Mouse (Mus musculus): ENCODE results near the gene Sytl3. TPM values are rescaled to one million over a fixed set of nuclear protein-coding genes. Genes with fewer than 3 reads are reported as not detected.

Gene Sytl3
- polyA plus RNA-seq, 1 experiment from 2014 or later: not detected

- Histone ChIP-seq H3K4me3 (peak overlapping the region; percentile 60), H3K27ac (ENCODE audit: poor library complexity, severe bottlenecking) (no peak overlapping the region), H3K4me2 (peak overlapping the region; percentile 88), H3K9ac (peak overlapping the region; percentile 77; the same call in 1 of the 2 replicates), H3K9me3 (replicated peaks) (no peaks in the 10 kb centered on the region), H3K27me3 (replicated peaks) (no peaks in the 10 kb centered on the region), H3K4me1 (replicated peaks) (peaks cover 38% of the 10 kb centered on the region), H3K36me3 (no peaks in the 10 kb centered on the region)
- ATAC-seq (ENCODE audit: insufficient number of reproducible peaks, low FRiP score): no peak
- 60% methylated on average over 4 of the region's 4 CpGs for WGBS
Observed at GRCm38 (mm10) chr17:6780521-6781115, 121.7 kb downstream of the Sytl3 start.

- H3K4me1 ChIP-seq (replicated peaks): peaks cover 31% of the 10 kb centered on the region
- H3K4me3 ChIP-seq: peak overlapping the region; percentile 33
- peak overlapping the region; percentile 88 for H3K4me2 ChIP-seq
- H3K27me3 ChIP-seq (replicated peaks): no peaks in the 10 kb centered on the region
- peak overlapping the region; percentile 28; the same call in 1 of the 2 replicates for H3K9ac ChIP-seq
- no peaks in the 10 kb centered on the region for H3K9me3 ChIP-seq (replicated peaks)
- WGBS: 46% methylated on average over 6 of the region's 6 CpGs
- no peak overlapping the region for H3K27ac ChIP-seq (ENCODE audit: poor library complexity, severe bottlenecking)
- ATAC-seq (ENCODE audit: insufficient number of reproducible peaks, low FRiP score): no peak
- H3K36me3 ChIP-seq: no peaks in the 10 kb centered on the region
Observed at GRCm38 (mm10) chr17:6781273-6781672, 122.4 kb downstream of the Sytl3 start.

GRCm38 (mm10) chr17:6782033-6782526, 123.2 kb downstream of the Sytl3 start:
- Histone ChIP-seq H3K36me3 (no peaks in the 10 kb centered on the region), H3K4me1 (replicated peaks) (peaks cover 27% of the 10 kb centered on the region), H3K9ac (peak overlapping the region; percentile 92), H3K27me3 (replicated peaks) (no peaks in the 10 kb centered on the region), H3K27ac (ENCODE audit: poor library complexity, severe bottlenecking) (peak overlapping the region; percentile 87; the same call in 1 of the 2 replicates), H3K4me3 (peak overlapping the region; percentile 95), H3K9me3 (replicated peaks) (no peaks in the 10 kb centered on the region), H3K4me2 (peak overlapping the region; percentile 91)
- ATAC-seq (ENCODE audit: insufficient number of reproducible peaks, low FRiP score): 0 out of 2 replicates have a peak, but pooled peaks have one; percentile 13
- under 1% methylated on average over 21 of the region's 21 CpGs for WGBS

GRCm38 (mm10) chr17:6782611-6783005, 123.7 kb downstream of the Sytl3 start, which contains the start of gene Ezr:
Ezr (minus strand) TSS chr17:6782784.
- Histone ChIP-seq H3K4me2 (peak within 1 kb of the TSS; percentile 91), H3K36me3 (no peaks in the 10 kb centered on the region), H3K27me3 (replicated peaks) (no peaks in the 10 kb centered on the region), H3K9me3 (replicated peaks) (no peaks in the 10 kb centered on the region), H3K4me3 (peak within 1 kb of the TSS; percentile 95), H3K4me1 (replicated peaks) (peaks cover 24% of the 10 kb centered on the region), H3K9ac (peak within 1 kb of the TSS; percentile 92), H3K27ac (ENCODE audit: poor library complexity, severe bottlenecking) (peak within 1 kb of the TSS; percentile 87)
- peak; percentile 88 for ATAC-seq (ENCODE audit: insufficient number of reproducible peaks, low FRiP score)
- 0% methylated on average over 52 of the region's 52 CpGs for WGBS

- WGBS: under 1% methylated on average over 54 of the region's 58 CpGs
- H3K9ac ChIP-seq: peak overlapping the region; percentile 92
- peak; percentile 53 for ATAC-seq (ENCODE audit: insufficient number of reproducible peaks, low FRiP score)
- H3K27me3 ChIP-seq (replicated peaks): no peaks in the 10 kb centered on the region
- peak overlapping the region; percentile 87 for H3K27ac ChIP-seq (ENCODE audit: poor library complexity, severe bottlenecking)
- peak overlapping the region; percentile 95 for H3K4me3 ChIP-seq
- no peaks in the 10 kb centered on the region for H3K9me3 ChIP-seq (replicated peaks)
- H3K4me2 ChIP-seq: peak overlapping the region; percentile 91
- H3K36me3 ChIP-seq: no peaks in the 10 kb centered on the region
- peaks cover 20% of the 10 kb centered on the region for H3K4me1 ChIP-seq (replicated peaks)
Observed at GRCm38 (mm10) chr17:6783006-6783661, 124.2 kb downstream of the Sytl3 start.

GRCm38 (mm10) chr17:6783756-6784357, 125.0 kb downstream of the Sytl3 start:
- Histone ChIP-seq H3K9ac (peak overlapping the region; percentile 92), H3K27me3 (replicated peaks) (no peaks in the 10 kb centered on the region), H3K9me3 (replicated peaks) (no peaks in the 10 kb centered on the region), H3K4me2 (peak overlapping the region; percentile 91), H3K4me3 (peak overlapping the region; percentile 95), H3K27ac (ENCODE audit: poor library complexity, severe bottlenecking) (no peak overlapping the region), H3K36me3 (no peaks in the 10 kb centered on the region), H3K4me1 (replicated peaks) (peaks cover 20% of the 10 kb centered on the region)
- ATAC-seq (ENCODE audit: insufficient number of reproducible peaks, low FRiP score): no peak
- WGBS: 49% methylated on average over 10 of the region's 10 CpGs

- Histone ChIP-seq H3K36me3 (no peaks in the 10 kb centered on the region), H3K4me1 (replicated peaks) (no peaks in the 10 kb centered on the region), H3K4me3 (no peak overlapping the region), H3K9me3 (replicated peaks) (no peaks in the 10 kb centered on the region), H3K27me3 (replicated peaks) (no peaks in the 10 kb centered on the region), H3K27ac (ENCODE audit: poor library complexity, severe bottlenecking) (no peak overlapping the region), H3K4me2 (no peak overlapping the region), H3K9ac (no peak overlapping the region)
- ATAC-seq (ENCODE audit: insufficient number of reproducible peaks, low FRiP score): no peak
- WGBS: 85% methylated on average over 4 of the region's 4 CpGs
Observed at GRCm38 (mm10) chr17:6787241-6787640, 128.3 kb downstream of the Sytl3 start.

Other genes with a start within 250 kb of the Sytl3 start
- gene Dynlt1b, start 229.0 kb upstream of the Sytl3 start, polyA plus RNA-seq (2016; fragmentation: Nextera tagmentation; extraction: Ambion mirVana): 418 and 422 TPM in 2 replicates
- 18.5 and 22.4 TPM in 2 replicates for gene Dynlt1c, start 57.4 kb upstream of the Sytl3 start, polyA plus RNA-seq (2016; fragmentation: Nextera tagmentation; extraction: Ambion mirVana)
- gene Dynlt1f, start 3.2 kb upstream of the Sytl3 start, polyA plus RNA-seq (2016; fragmentation: Nextera tagmentation; extraction: Ambion mirVana): 215 and 226 TPM in 2 replicates
- 119 and 124 TPM in 2 replicates for gene Ezr, start 123.7 kb downstream of the Sytl3 start, polyA plus RNA-seq (2016; fragmentation: Nextera tagmentation; extraction: Ambion mirVana)